Mouse (Mus musculus): ENCODE data around the gene Pcmtd2. TPM values are rescaled to one million over a fixed set of nuclear protein-coding genes. Genes with fewer than 3 reads are reported as not detected.
"Not testable (repeated sequence)": the region's sequence is repeated elsewhere in the genome, so short reads cannot be mapped to it uniquely, and the experiment has no call there.

Gene Pcmtd2
- 10 to 100 TPM; 86.1 to 89.1 TPM for total RNA-seq (2021)
- long read RNA-seq, transcript Pcmtd2-201 (7 exons, 3,569 nt) = major isoform, 56 of 75 reads
- long read RNA-seq, partial matches to known transcripts = 5 of 75 reads
- long read RNA-seq, other reads (novel, unspliced or antisense) = 10 of 75 reads

DNA sequence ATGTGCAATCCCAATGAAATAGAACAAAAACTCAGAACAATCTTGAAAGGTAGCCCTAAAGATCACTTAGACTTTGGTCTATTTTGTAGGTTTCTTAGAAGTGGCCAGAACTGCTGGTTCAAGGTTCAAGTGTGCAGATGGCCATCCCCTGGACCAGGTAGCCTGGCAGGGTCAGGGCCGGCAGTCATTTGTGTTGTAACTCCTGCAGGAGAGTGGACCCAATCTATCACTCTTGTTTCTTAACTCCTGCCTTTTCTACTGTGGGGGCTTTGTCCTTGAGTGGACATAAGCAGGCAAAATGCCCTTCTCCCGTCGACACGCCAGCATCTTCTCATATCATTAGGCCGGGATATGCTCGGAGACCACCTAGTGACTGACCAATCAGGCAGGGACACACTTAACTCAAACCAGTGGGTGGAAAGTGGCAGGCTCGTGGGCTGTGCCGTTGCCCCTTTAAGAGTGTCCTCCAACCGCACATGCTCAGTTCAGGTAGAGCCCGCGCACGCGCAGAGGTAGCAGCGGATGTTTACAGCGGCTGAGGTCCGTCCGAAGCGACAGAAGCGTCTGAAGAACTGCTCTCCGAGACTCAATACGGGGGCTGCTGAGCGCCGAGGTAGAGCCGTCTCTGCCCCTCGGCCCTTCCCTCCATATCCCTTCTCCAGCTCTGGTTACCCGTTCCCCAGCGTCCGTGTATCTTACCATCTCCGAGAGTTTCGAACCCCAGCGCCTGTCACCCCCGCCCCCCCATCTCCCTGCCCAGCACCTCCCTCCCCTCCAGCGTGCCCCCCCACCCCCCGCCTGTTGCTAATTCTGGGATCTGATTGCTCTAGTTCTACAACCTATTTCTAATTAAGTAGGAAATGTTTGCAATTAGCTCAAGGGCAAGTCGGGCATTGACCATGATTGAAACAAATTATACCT lies at the start of gene Pcmtd2:
Gene Pcmtd2, plus strand, starts transcription at position 483 of the 921 bp plus-strand sequence.
- peak; percentile 90 to 95 for DNase-seq (ENCODE audit: low spot score in 2 of 2)

DNA sequence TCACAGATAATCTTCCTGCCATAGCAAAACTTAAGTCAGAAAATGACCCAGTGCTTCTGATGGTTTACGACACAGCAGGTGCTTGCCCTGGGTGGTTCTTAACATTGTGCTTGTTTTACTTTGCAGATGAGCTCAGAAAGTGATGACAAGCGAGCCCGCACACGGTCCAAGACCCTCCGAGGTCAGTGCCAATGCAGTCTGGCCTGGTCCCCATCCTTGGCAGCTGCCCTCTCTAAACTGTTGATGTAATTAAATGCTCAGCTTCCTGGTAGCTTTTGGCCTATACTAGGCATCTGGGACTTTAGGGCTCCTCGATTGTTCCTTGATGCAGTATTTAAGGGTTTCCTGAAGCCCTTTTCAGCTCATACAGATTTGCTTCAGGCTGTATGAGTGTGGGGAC lies 48.3 kb upstream of the Pcmtd2 start:
- no peak for DNase-seq (ENCODE audit: low spot score in 2 of 2)

DNA sequence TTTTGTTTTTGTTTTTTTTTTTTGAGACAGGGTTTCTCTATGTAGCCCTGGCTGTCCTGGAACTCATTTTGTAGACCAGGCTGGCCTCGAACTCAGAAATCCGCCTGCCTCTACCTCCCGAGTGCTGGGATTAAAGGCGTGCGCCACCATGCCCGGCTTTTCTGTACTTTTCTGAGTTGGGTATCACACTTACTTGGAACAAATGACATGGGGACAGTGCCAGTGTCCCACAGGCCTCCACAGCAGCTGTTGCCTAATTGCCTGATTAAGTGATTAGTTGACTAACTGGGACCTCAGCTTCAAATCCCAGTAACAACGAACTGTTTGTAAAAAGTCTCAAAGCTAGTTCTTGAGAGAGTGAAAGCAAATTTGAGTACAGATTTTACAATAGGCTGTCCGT lies 44.5 kb upstream of the Pcmtd2 start:
- not testable (repeated sequence) for DNase-seq (ENCODE audit: low spot score in 2 of 2)

DNA sequence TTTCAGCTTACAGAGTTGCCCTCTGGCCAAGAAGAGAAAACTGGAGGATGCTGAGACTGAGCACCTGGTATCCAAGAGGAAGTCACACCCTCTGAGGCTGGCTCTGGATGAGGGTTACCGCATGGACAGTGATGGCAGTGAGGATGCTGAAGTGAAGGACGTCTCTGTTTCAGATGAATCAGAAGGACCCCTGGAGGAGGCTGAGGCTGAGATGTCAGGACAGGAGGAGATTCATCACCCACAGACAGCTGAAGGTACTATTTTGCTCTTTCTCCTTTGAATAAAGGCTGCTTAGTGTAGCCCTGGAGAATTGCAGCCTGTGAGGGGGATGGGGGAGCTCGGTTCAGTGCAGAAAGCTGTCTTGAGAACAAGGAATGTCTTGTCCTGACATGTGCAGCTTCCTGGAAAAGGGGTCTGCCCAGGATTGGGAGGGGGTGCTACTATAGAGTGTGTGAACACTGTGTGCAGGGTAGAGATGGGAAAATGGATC lies 42.0 kb upstream of the Pcmtd2 start:
- no peak for DNase-seq (ENCODE audit: low spot score in 2 of 2)

DNA sequence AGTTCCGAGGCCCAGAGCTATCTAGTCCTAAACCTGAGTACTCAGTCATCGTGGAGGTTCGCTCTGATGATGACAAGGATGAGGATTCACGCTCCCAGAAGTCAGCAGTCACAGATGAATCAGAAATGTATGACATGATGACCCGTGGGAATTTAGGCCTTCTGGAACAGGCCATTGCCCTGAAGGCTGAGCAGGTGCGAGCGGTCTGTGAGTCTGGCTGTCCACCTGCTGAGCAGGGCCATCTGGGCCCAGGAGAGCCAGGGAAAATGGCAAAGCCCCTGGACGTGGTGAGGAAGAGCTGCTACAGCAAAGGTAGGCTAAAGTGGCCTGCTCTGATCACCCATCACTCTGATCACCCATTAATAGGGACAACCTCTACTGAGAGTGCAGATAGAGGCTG lies 40.0 kb upstream of the Pcmtd2 start:
- no peak for DNase-seq (ENCODE audit: low spot score in 2 of 2)

DNA sequence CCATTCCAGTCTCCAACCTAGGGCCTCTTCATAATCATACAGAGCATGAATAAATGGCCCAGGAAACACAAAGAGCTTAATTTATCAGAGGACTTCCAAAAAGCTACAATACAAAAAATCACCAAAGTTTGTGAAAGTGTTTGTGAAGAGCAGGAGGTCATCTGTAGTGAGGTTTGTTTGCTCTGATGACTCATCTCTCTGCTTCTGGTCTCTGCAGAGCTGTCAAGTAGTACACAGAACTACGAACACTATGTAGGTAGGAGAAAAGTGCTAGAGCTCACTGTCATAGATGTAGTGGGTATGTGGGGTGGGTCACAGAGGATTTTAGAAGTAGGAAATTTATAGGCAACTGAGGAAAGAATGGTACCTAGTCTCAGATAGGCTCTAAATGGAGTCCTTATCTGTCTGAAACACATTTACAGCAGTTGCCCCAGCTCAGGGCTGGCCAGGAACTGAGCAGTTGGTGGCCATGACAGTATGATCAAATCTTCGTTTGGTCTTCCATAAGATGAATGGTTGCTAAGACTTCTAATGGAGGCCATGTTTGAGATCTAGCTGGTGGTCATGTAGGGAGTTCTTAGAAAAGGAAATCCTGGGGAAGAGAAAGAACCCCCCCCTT lies 8.5 kb upstream of the Pcmtd2 start:
- DNase-seq (ENCODE audit: low spot score in 2 of 2) = no peak

DNA sequence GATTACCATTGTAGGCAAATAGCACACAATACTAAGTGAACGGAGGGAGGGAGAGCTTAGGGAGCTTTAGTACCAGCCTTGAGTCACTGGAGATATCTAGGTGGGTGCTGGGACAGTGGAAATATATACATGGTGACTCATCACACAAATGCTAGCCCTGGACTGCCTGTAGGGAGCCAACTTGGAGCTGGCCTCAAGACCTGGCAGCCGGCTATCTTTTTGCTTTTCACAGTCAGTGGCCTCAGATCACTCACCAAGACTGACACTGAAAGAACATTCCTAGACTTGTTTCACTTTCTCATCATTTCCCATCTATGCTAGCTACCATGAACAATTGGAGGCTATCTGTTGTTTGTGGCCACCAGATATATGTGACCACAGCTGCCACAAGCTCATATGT lies 4.9 kb upstream of the Pcmtd2 start:
- no peak for DNase-seq (ENCODE audit: low spot score in 2 of 2)

DNA sequence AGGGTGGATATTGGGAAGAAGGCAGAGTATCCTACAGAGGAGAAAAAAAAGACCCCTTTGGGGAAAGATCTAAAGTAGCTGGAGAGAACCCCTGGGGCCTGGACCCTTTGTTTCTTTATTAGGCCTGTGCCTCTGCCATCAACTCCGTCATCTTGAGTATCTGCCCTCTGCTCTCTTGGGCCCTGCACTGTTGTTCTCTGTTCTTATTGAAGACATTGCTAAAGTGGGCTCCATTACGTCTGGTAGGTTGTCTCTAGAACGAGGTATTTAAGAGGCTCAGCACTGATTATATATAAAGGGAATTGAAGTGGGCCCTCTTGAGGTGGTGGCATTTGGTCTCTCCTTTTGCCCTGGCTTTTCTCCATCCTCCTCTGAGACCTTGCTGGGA lies 633 bp downstream of the Pcmtd2 start:
- DNase-seq (ENCODE audit: low spot score in 2 of 2) = peak in 1 of 2 experiments; percentile 15

DNA sequence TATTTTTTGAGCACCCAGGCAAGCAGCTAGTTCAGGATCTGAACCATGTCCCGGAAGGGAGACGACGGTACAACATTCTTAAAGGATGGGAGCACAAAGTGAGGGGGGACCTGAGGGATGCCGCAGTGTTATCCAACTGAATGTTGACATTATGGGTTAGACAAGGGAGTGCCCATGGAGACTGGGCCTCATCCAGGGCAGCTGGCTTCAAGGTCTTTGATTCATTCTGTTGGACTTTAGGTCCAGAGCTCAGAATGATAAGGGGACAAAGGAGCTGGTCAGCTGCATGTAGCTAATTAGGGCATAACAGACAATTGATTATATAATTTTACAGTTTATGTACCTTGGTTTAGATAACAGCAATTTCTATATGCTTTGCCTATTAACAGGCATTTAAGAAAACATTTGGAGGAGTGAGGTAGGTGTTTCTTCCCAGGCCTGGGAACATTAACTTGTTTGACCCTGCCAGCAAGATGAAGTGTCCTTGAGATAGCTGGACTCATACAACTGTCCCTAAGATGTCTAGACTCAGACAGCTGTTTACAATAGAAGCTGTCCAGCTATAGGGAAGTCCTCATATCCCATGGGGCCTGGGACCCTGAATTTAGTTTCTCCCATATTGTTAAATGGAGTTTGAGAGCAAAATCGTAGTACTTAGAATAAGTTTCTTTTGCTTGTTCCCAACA lies 8.2 kb downstream of the Pcmtd2 start:
- no peak for DNase-seq (ENCODE audit: low spot score in 2 of 2)

DNA sequence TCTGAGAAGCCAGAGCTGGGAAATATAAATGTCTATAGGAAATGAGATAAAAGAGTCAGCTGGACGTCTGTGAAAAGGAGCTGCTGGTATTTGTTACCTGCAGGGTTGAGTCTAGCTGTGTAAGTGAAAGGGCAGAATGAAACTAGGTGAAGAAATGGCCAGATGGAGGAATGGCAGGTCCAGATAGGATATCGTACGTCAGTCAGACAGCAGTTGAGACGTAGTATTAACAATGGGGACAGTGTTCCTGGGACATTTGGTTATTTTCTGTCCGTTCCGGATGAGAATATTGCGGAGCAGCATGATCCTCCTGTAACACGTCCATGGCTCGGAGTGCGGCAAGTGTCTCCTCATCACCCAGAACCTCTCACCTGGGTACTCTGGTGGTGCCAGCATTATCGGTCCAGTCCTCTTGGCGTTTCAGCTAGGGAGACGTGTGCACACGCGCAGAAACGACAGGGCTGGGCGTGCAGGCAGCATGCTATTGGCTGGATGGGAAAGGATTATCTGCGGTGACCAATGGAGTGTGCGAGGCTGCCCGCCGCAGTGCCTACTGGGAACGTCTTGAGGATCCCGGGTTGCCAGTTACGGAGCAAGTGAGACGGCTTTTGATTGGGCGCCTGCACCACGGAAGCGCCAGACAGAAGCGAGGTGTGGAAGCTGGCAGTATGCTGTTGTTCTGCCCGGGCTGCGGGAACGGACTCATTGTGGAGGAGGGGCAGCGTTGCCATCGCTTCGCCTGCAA lies 26.3 kb downstream of the Pcmtd2 start, which contains the start of gene Polr3k:
Gene Polr3k, plus strand, starts transcription at position 547 of the 745 bp plus-strand sequence.
- peak; percentile 96 to 98 for DNase-seq (ENCODE audit: low spot score in 2 of 2)

DNA sequence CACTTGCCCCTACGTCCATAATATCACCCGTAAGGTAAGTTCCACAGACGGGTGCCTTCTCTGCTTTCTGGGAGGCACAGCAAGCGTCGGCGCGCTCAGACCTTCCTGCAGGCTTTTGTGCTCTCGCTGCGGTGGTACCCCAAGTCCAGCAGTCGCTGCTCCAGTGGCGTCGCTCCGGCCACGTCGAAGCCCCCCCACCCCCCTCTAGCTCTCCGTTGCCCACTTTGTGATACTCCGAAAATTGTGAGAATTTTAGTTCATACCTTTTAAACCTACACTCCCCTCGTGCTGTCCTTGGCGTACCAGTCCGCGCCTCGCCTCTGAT lies 26.8 kb downstream of the Pcmtd2 start:
- no peak for DNase-seq (ENCODE audit: low spot score in 2 of 2)

DNA sequence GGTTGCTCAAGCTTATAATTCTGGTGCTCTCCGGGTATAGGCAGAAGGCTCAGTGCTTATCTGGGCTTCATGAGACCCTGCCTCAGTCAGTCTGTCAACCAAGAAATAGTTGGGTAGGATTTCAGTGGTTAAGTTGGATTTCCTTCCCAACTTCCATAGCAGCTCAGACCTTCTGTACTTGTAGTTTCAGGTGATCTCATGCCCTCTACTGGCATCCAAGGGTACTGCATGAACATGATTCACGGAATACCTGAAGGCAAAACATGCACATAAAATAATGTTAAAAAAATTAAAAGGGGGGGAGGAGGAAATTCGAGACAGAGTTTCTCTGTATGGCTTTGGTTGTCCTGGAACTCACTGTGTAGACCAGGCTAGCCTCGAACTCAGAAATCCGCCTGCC lies 29.3 kb downstream of the Pcmtd2 start:
- peak; percentile 47 to 89 for DNase-seq (ENCODE audit: low spot score in 2 of 2)

DNA sequence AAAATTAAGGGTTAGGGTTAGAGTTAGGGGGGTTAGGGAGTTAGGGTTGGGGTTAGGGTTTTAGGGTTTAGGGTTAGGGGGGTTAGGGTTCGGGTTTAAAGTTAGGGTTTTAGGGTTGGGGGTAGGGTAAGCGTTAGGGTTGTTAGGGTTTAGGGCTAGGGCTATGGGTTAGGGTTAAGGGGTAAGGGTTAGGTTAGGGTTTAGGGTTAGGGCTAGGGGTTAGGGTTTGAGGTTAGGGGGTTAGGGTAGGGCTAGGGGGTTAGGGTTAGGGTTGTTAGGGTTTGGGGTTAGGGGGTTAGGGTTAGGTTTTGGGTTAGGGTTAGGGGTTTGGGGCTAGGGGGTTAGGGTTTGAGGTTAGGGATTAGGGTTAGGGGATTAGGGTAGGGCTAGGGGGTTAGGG lies 33.4 kb downstream of the Pcmtd2 start:
- DNase-seq (ENCODE audit: low spot score in 2 of 2) = no peak

DNA sequence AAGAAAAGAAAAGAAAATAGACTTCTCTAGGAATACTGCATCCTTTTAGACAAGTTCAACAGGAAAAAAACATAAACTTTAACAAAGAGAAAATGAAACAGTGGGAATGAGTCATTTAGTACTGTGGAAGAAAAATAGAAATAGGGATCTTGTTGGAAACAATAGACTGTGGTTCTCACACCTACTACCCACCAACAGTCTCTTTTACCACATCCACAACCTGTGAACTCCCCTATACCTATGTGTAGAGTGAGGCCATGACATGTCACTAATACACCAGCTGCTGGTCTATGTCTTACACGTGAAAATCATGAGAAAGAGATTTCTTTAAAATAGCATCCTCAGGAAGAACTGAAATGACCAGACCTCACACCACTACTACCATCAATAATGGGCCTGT lies 41.2 kb downstream of the Pcmtd2 start:
- no peak for DNase-seq (ENCODE audit: low spot score in 2 of 2)

DNA sequence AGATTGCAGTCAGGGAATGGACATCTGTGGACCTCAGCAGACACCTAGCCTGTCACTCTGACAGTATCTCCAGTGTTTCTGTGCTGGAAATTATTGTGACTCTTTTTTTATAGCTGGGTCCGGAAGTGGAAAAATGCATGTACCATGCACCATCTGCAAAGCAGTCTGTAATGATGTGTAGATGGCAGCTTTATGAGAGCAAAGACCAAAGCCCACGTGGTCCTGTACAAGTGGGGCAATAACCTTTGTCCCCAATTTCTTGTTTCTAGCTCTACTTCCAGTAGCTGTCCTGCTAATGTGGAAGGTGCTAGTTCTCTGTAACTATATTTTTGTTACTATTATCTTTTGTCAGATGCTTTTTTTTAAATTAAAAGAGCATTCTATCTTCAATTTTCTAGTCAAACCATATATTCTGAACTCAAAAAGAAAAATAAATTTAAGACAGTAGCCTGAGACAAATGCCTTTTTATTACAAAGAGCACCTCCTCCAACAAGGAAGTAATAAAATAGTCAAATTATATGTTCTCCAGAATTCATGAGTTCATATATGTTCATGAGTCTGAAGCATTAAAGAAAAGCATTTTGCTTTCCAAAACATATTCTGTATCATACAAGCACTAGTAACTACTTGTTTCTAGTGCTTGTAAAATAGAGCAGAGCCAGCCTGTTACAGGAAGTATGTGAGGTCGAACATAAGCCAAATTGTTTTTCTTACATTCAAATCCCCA lies 45.5 kb downstream of the Pcmtd2 start:
- DNase-seq (ENCODE audit: low spot score in 2 of 2) = no peak

Other genes starting within 250 kb of the Pcmtd2 start
- 10 to 100 TPM; 60.9 to 61.6 TPM for gene Prpf6, start 246.0 kb upstream of the Pcmtd2 start, total RNA-seq (2021)
- 10 to 100 TPM; 81.0 to 88.4 TPM for gene Zfp512b, start 245.1 kb upstream of the Pcmtd2 start, total RNA-seq (2021)
- gene Samd10, start 238.6 kb upstream of the Pcmtd2 start, total RNA-seq (2021) = 10 to 100 TPM; 12.0 to 13.2 TPM
- gene Gm29797, start 180.8 kb upstream of the Pcmtd2 start, total RNA-seq (2021) = 1 to 10 TPM in 1 of 2 experiments, under 1 TPM in 1; 0.91 to 2.1 TPM
- gene Sox18, start 166.2 kb upstream of the Pcmtd2 start, total RNA-seq (2021) = 10 to 100 TPM; 11.3 to 12.6 TPM
- 10 to 100 TPM; 48.3 to 55.1 TPM for gene Tcea2, start 157.5 kb upstream of the Pcmtd2 start, total RNA-seq (2021)
- gene Rgs19, start 143.9 kb upstream of the Pcmtd2 start, total RNA-seq (2021) = 10 to 100 TPM; 41.7 to 47.2 TPM
- not detected for gene Lkaaear1, start 139.4 kb upstream of the Pcmtd2 start, total RNA-seq (2021)
- 10 to 100 TPM; 50.6 to 52.4 TPM for gene Oprl1, start 122.8 kb upstream of the Pcmtd2 start, total RNA-seq (2021)
- 10 to 100 TPM; 26.0 to 28.5 TPM for gene Myt1, start 74.5 kb upstream of the Pcmtd2 start, total RNA-seq (2021)
- gene Polr3k, start 26.5 kb downstream of the Pcmtd2 start, total RNA-seq (2021) = 10 to 100 TPM; 27.3 to 30.2 TPM
- gene Gm14496, start 153.3 kb downstream of the Pcmtd2 start, total RNA-seq (2021) = not detected

All from layer of hippocampus, adult 18-20 months (tissue).